Mouse (Mus musculus): ENCODE data around the gene Rasgrp1.

DNA sequence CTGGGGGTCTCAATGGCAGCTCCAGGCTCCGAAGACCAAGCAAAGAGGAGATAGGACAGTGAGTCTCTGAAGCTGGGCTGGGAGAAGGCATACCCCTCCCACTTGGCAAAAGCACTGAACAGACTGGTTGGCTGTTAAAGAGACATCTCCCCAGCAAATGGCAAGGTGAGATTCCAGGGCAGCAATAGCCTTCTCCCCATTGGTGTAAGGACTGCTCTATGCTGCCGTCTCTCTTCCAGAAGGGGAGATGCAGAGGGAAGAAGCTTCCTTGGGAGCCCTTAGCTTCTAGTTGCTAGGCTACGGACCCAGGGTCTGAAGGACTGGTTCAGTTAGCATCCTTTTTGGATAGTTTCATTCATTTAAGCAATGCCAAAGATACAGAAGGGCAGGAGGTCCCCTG lies 4.3 kb downstream of the Rasgrp1 start:
- TF ChIP-seq CTCF (IDR thresholded peaks at IDR 0.05): no peak
- TF ChIP-seq EP300 (IDR thresholded peaks at IDR 0.05; ENCODE audit: insufficient read depth, low read depth, low read length): no peak
- TF ChIP-seq POLR2A (IDR thresholded peaks at IDR 0.05; ENCODE audit: insufficient read depth, low read depth, low read length): no peak
